ENCODE assay signal across 9 mouse cellular contexts in the genomic region with DNA sequence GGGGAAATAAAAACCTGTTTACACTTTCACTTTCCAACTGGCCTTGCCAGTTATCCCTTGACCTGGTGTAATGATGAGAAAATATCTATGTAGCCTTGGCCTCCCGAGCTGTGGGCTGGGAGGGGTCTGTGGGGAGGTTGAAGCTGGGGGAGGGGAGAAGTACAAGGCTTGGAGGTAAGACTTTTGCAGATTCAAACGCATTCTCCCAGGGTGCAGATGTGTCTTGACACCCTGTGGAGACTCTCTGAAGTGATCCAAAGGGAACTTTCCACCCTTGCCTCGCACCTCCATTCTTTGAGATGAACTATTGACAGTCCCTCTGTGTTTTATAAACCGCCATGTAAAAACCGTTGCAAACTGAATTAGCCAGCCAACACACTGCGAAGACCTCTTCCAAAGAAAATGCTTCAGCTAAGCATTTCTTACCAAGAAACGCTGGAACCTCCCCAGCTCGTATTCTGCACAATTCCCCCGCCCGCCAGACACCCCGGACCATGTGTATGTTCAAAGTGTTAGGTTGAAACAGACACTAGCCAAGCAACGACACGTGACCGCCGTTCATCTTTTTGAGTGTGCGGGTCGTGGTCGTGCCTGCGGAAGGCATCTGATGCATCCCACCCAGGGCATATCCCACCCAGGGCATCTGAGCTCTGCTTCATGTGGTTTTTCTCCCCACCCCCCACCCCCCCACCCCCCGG.
A peak's percentile ranks its signal among the peaks of the same experiment; 100 is the strongest.
DNase-seq lines count a peak whose midpoint lies in the region; ATAC-seq lines count a peak whose summit lies in the region.
"Had no signal": no experiment of that assay in that cellular context is flagged by ENCODE, and none has a peak within 500 bp of the region (broad histone marks: within the 10 kb centered on the region; RNA-seq: fewer than 3 reads in every experiment).

No protein-coding gene starts in this region.

- no peak for DNase-seq in lung, postnatal 36 days
- no peak for DNase-seq in frontal cortex, postnatal 25 days (ENCODE audit: low spot score in 2 of 2)
- no peak for DNase-seq in cerebellum, adult 9-11 months
- DNase-seq in right cerebral cortex, adult 18-20 months = no peak

- H3K36me3 ChIP-seq in lung, embryonic 15.5 days = no peaks in the 10 kb centered on the region
- no peaks in the 10 kb centered on the region for H3K36me3 ChIP-seq in embryonic facial prominence, embryonic 15.5 days
- no peaks in the 10 kb centered on the region for H3K36me3 ChIP-seq in limb, embryonic 12.5 days
- H3K36me3 ChIP-seq in neural tube, embryonic 14.5 days (ENCODE audit: control insufficient read depth, insufficient read depth, low read length) = no peaks in the 10 kb centered on the region

- H3K27ac ChIP-seq in lung, embryonic 15.5 days = no peak overlapping the region
- peak overlapping the region; percentile 35; the same call in 1 of the 2 replicates for H3K27ac ChIP-seq in embryonic facial prominence, embryonic 15.5 days (replicated peaks)
- no peak overlapping the region for H3K27ac ChIP-seq in limb, embryonic 12.5 days
- H3K27ac ChIP-seq in neural tube, embryonic 14.5 days (ENCODE audit: low read depth, low read length) = no peak overlapping the region

- 37% methylated on average over 20 of the region's 20 CpGs for WGBS in lung, embryonic 15.5 days
- 37% methylated on average over 20 of the region's 20 CpGs for WGBS in embryonic facial prominence, embryonic 15.5 days
- WGBS in limb, embryonic 12.5 days = 64% methylated on average over 20 of the region's 20 CpGs
- 31% methylated on average over 20 of the region's 20 CpGs for WGBS in neural tube, embryonic 14.5 days

- peak overlapping the region; percentile 50 for H3K4me2 ChIP-seq in lung, embryonic 15.5 days
- H3K4me2 ChIP-seq in embryonic facial prominence, embryonic 15.5 days (replicated peaks) = peak overlapping the region; percentile 40
- peak overlapping the region; percentile 38 for H3K4me2 ChIP-seq in limb, embryonic 12.5 days
- H3K4me2 ChIP-seq in neural tube, embryonic 14.5 days (ENCODE audit: low read depth, low read length) = peak overlapping the region; percentile 47

- H3K4me3 ChIP-seq in lung, embryonic 15.5 days = peak overlapping the region; percentile 12
- peak overlapping the region; percentile 12; the same call in 1 of the 2 replicates for H3K4me3 ChIP-seq in embryonic facial prominence, embryonic 15.5 days (replicated peaks)
- H3K4me3 ChIP-seq in limb, embryonic 12.5 days (replicated peaks) = no peak overlapping the region
- no peak overlapping the region for H3K4me3 ChIP-seq in neural tube, embryonic 14.5 days (ENCODE audit: low read depth, low read length)
- H3K4me3 ChIP-seq: erythroblast, embryonic 14.5 days had no signal

- no peak overlapping the region for H3K9ac ChIP-seq in lung, embryonic 15.5 days
- H3K9ac ChIP-seq in embryonic facial prominence, embryonic 15.5 days = no peak overlapping the region
- H3K9ac ChIP-seq in limb, embryonic 12.5 days (replicated peaks) = no peak overlapping the region
- H3K9ac ChIP-seq in neural tube, embryonic 14.5 days (replicated peaks; ENCODE audit: low read depth, low read length) = no peak overlapping the region

- no peaks in the 10 kb centered on the region for H3K9me3 ChIP-seq in lung, embryonic 15.5 days
- H3K9me3 ChIP-seq in embryonic facial prominence, embryonic 15.5 days (replicated peaks) = no peaks in the 10 kb centered on the region
- H3K9me3 ChIP-seq in limb, embryonic 12.5 days = no peaks in the 10 kb centered on the region
- H3K9me3 ChIP-seq in neural tube, embryonic 14.5 days (ENCODE audit: control insufficient read depth, low read length) = no peaks in the 10 kb centered on the region

- no peak for ATAC-seq in lung, embryonic 15.5 days (ENCODE audit: borderline replicate concordance, extremely low read depth, low FRiP score, low TSS enrichment)
- peak; percentile 51 for ATAC-seq in embryonic facial prominence, embryonic 15.5 days (ENCODE audit: insufficient number of reproducible peaks, low FRiP score, low TSS enrichment, low read depth)
- ATAC-seq in limb, embryonic 12.5 days (ENCODE audit: insufficient number of reproducible peaks, insufficient read depth, low FRiP score, low TSS enrichment, low read depth) = no peak
- peak; percentile 86 for ATAC-seq in neural tube, embryonic 14.5 days (ENCODE audit: low read depth)

- H3K27me3 ChIP-seq in lung, embryonic 15.5 days = no peaks in the 10 kb centered on the region
- H3K27me3 ChIP-seq in embryonic facial prominence, embryonic 15.5 days = peaks cover 8% of the 10 kb centered on the region; the same call in 1 of the 2 replicates
- peaks cover 5% of the 10 kb centered on the region; the same call in 1 of the 2 replicates for H3K27me3 ChIP-seq in limb, embryonic 12.5 days
- H3K27me3 ChIP-seq in neural tube, embryonic 14.5 days (ENCODE audit: control insufficient read depth, insufficient read depth, low read length) = no peaks in the 10 kb centered on the region

- H3K4me1 ChIP-seq in lung, embryonic 15.5 days = peaks cover 15% of the 10 kb centered on the region
- peaks cover 19% of the 10 kb centered on the region for H3K4me1 ChIP-seq in embryonic facial prominence, embryonic 15.5 days
- peaks cover 27% of the 10 kb centered on the region for H3K4me1 ChIP-seq in limb, embryonic 12.5 days (replicated peaks)
- no peaks in the 10 kb centered on the region for H3K4me1 ChIP-seq in neural tube, embryonic 14.5 days (ENCODE audit: control insufficient read depth, insufficient read depth, low read length)

Comparison
In these comparisons a context has a peak if more than half of its experiments do, and no peak if none do; other contexts are left out.
1. ATAC-seq: peak in embryonic facial prominence, embryonic 15.5 days (single experiment) and neural tube, embryonic 14.5 days (single experiment); none in lung, embryonic 15.5 days (single experiment) and limb, embryonic 12.5 days (single experiment).
2. H3K4me3 ChIP-seq: peak in lung, embryonic 15.5 days (single experiment) and embryonic facial prominence, embryonic 15.5 days (single experiment); none in limb, embryonic 12.5 days (single experiment) and neural tube, embryonic 14.5 days (single experiment).
3. Peak in every context shown above with its lines, with median percentiles within 50 percentile points of each other: H3K4me2 ChIP-seq.